ENCODE assay signal across 16 mouse cellular contexts in the genomic region with DNA sequence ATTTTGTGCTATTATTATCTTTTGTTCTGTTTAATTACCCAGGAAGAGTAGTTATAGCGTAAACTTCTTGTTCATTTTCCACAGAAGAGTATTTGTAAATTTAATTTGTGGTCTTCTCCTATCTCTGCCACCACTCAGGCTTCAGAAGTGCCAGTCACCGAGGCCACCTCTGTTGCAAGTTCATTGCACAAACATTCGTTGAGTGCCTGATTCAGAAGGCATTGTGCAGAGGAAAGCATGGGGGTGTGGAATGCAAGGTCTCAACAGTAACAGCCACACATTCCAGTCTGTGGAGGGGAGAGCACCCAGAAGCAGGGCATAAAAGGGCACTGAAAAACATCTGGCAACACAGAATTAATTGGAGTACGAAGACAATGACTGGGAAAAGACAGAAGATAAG.
A peak's percentile ranks its signal among the peaks of the same experiment; 100 is the strongest.
DNase-seq lines count a peak whose midpoint lies in the region; ATAC-seq and TF ChIP-seq lines count a peak whose summit lies in the region.
"Had no signal": no experiment of that assay in that cellular context is flagged by ENCODE, and none has a peak within 500 bp of the region (broad histone marks: within the 10 kb centered on the region; RNA-seq: fewer than 3 reads in every experiment).

No protein-coding gene starts in this region.

- peak overlapping the region; percentile 27; the same call in 1 of the 2 replicates for H3K27ac ChIP-seq in heart, embryonic 12.5 days (ENCODE audit: poor library complexity, severe bottlenecking)
- no peak overlapping the region for H3K27ac ChIP-seq in heart, adult 2 months
- no peak overlapping the region for H3K27ac ChIP-seq in lung, postnatal 0 days (ENCODE audit: low read length)
- H3K27ac ChIP-seq: forebrain, embryonic 10.5 days; lung, embryonic 15.5 days had no signal

- no peak for DNase-seq in heart, adult 2 months
- DNase-seq in lung, postnatal 0 days (ENCODE audit: low spot score): peak; percentile 29
- no peak for DNase-seq in lung, postnatal 14 days
- DNase-seq in adrenal gland, postnatal 10 days: peak; percentile 2
- peak; percentile 4 for DNase-seq in retina, postnatal 1 day
- DNase-seq in right cerebral cortex, postnatal 4 days: no peak
- DNase-seq: cerebellum, adult 18-20 months; gastrocnemius, postnatal 14 days; layer of hippocampus, postnatal 36 days; liver; thymus, postnatal 4 days had no signal

- H3K9me3 ChIP-seq in heart, embryonic 12.5 days (replicated peaks): no peaks in the 10 kb centered on the region
- H3K9me3 ChIP-seq in lung, postnatal 0 days (ENCODE audit: low read length): no peaks in the 10 kb centered on the region
- H3K9me3 ChIP-seq: forebrain, embryonic 10.5 days; lung, embryonic 15.5 days had no signal

- peaks cover 5% of the 10 kb centered on the region; the same call in 1 of the 2 replicates for H3K4me1 ChIP-seq in heart, embryonic 12.5 days (replicated peaks)
- H3K4me1 ChIP-seq in heart, adult 2 months (ENCODE audit: control insufficient read depth, insufficient read depth, low read length): no peaks in the 10 kb centered on the region
- H3K4me1 ChIP-seq in lung, postnatal 0 days (ENCODE audit: insufficient read depth, low read depth, low read length): no peaks in the 10 kb centered on the region
- H3K4me1 ChIP-seq: forebrain, embryonic 10.5 days; lung, embryonic 15.5 days had no signal

- H3K79me2 ChIP-seq in heart, adult 2 months (replicated peaks; ENCODE audit: control insufficient read depth, insufficient read depth, low read length): no peaks in the 10 kb centered on the region

- TF ChIP-seq POLR2A in heart, adult 2 months (IDR thresholded peaks at IDR 0.05; ENCODE audit: insufficient read depth, low read depth, low read length): no peak

- TF ChIP-seq CTCF in heart, adult 2 months (IDR thresholded peaks at IDR 0.05): no peak
- TF ChIP-seq CTCF in lung, postnatal 0 days (IDR thresholded peaks at IDR 0.05): no peak

- H3K4me3 ChIP-seq in heart, embryonic 12.5 days: no peak overlapping the region
- no peak overlapping the region for H3K4me3 ChIP-seq in heart, adult 2 months
- no peak overlapping the region for H3K4me3 ChIP-seq in lung, postnatal 0 days (ENCODE audit: low read depth, low read length)
- H3K4me3 ChIP-seq: forebrain, embryonic 10.5 days; lung, embryonic 15.5 days had no signal

- 29% methylated on average over 4 of the region's 4 CpGs for WGBS in heart, embryonic 12.5 days
- 20% methylated on average over 4 of the region's 4 CpGs for WGBS in heart, adult 2 months
- WGBS in lung, postnatal 0 days: 22% methylated on average over 4 of the region's 4 CpGs

- H3K9ac ChIP-seq in heart, embryonic 12.5 days: no peak overlapping the region
- H3K9ac ChIP-seq in heart, adult 2 months (ENCODE audit: low read depth, low read length): no peak overlapping the region
- H3K9ac ChIP-seq in lung, postnatal 0 days (replicated peaks; ENCODE audit: low read depth): no peak overlapping the region
- H3K9ac ChIP-seq: lung, embryonic 15.5 days had no signal

- H3K36me3 ChIP-seq in heart, embryonic 12.5 days: no peaks in the 10 kb centered on the region
- no peaks in the 10 kb centered on the region for H3K36me3 ChIP-seq in heart, adult 2 months (ENCODE audit: control insufficient read depth, insufficient read depth, low read length)
- no peaks in the 10 kb centered on the region for H3K36me3 ChIP-seq in lung, postnatal 0 days (ENCODE audit: insufficient read depth, low read length)
- H3K36me3 ChIP-seq: forebrain, embryonic 10.5 days; lung, embryonic 15.5 days had no signal

- TF ChIP-seq EP300 in heart, adult 2 months (IDR thresholded peaks at IDR 0.05; ENCODE audit: insufficient read depth, low read depth, low read length): no peak
- TF ChIP-seq EP300 in lung, postnatal 0 days (IDR thresholded peaks at IDR 0.05): no peak

- H3K27me3 ChIP-seq in heart, embryonic 12.5 days (replicated peaks): no peaks in the 10 kb centered on the region
- H3K27me3 ChIP-seq in heart, adult 2 months (ENCODE audit: control insufficient read depth, insufficient read depth, low read length): no peaks in the 10 kb centered on the region
- no peaks in the 10 kb centered on the region for H3K27me3 ChIP-seq in lung, postnatal 0 days (replicated peaks; ENCODE audit: insufficient read depth, low read length)
- H3K27me3 ChIP-seq: lung, embryonic 15.5 days had no signal

- no peak for ATAC-seq in heart, embryonic 12.5 days (ENCODE audit: insufficient number of reproducible peaks, low FRiP score)
- peak; percentile 35; the same call in 1 of the 2 replicates for ATAC-seq in lung, postnatal 0 days
- ATAC-seq: hindbrain, embryonic 16.5 days had no signal

- H3K4me2 ChIP-seq in heart, embryonic 12.5 days: no peak overlapping the region
- no peak overlapping the region for H3K4me2 ChIP-seq in lung, postnatal 0 days (replicated peaks; ENCODE audit: low read depth, low read length)
- H3K4me2 ChIP-seq: lung, embryonic 15.5 days; midbrain, embryonic 11.5 days had no signal

- intact Hi-C loops in heart, adult 2 months (cut with DNase I): no loop called here

Comparison
In these comparisons a context has a peak if more than half of its experiments do, and no peak if none do; other contexts are left out.
1. DNase-seq: peak in lung, postnatal 0 days (single experiment), adrenal gland, postnatal 10 days (single experiment) and retina, postnatal 1 day (single experiment); none in heart, adult 2 months (0 of 2), lung, postnatal 14 days (single experiment) and right cerebral cortex, postnatal 4 days (single experiment).